Mouse (Mus musculus) G1E (cell line): Measurements from ENCODE around the gene Fgfr2. TPM values are rescaled to one million over a fixed set of nuclear protein-coding genes. Genes with fewer than 3 reads are reported as not detected.

ENCODE experiments used
- ATAC-seq: 2 replicates; pipeline ENCODE4 v1.8.0; 2016; ENCODE audit warnings: mild to moderate bottlenecking; ENCODE audit not compliant: insufficient number of reproducible peaks, poor library complexity, low FRiP score, severe bottlenecking; ENCODE audit errors: extremely low read depth
- DNase-seq: peaks from one replicate; pipeline ENCODE4 v3.0.0; 2012; ENCODE audit warnings: low spot score
- H3K27me3 ChIP-seq: 2 replicates; pipeline ENCODE4 v1.6.1; 2012; ENCODE audit warnings: mild to moderate bottlenecking, low read length, inconsistent platforms; ENCODE audit not compliant: insufficient read depth
- H3K36me3 ChIP-seq: replicated peaks from 2 replicates; pipeline ENCODE3; 2012; ENCODE audit warnings: mild to moderate bottlenecking, inconsistent platforms
- H3K4me1 ChIP-seq: 2 replicates; pipeline ENCODE4 v1.6.1; 2012; ENCODE audit warnings: low read depth, low read length, inconsistent platforms, mixed read lengths; ENCODE audit not compliant: insufficient read depth
- H3K4me3 ChIP-seq: 2 replicates; pipeline ENCODE4 v1.5.1; 2012; ENCODE audit warnings: low read depth, mild to moderate bottlenecking, inconsistent platforms, low read length, moderate library complexity, mixed read lengths
- H3K9me3 ChIP-seq: replicated peaks from 2 replicates; pipeline ENCODE4 v1.6.1; 2012; ENCODE audit warnings: inconsistent platforms
- CTCF ChIP-seq: IDR thresholded peaks from 2 replicates; pipeline ENCODE4 v1.5.1; 2012; ENCODE audit warnings: low read depth, low read length, inconsistent platforms, mixed read lengths
- GATA1 ChIP-seq: IDR thresholded peaks from 2 replicates; pipeline ENCODE4 v1.6.1; 2012; ENCODE audit warnings: borderline replicate concordance, low read length, inconsistent platforms, mixed read lengths
- GATA2 ChIP-seq: IDR thresholded peaks from 2 replicates; pipeline ENCODE4 v1.6.1; 2012; ENCODE audit warnings: low read depth, low read length, inconsistent platforms, borderline replicate concordance
- POLR2AphosphoS5 ChIP-seq: IDR thresholded peaks from 2 replicates; pipeline ENCODE4 v1.6.1; 2012; ENCODE audit warnings: low read depth, low read length, inconsistent platforms; ENCODE audit not compliant: insufficient replicate concordance
- TAL1 ChIP-seq: conservative IDR thresholded peaks from 2 replicates; pipeline ENCODE4 v1.6.1; 2012; ENCODE audit warnings: low read depth, low read length, inconsistent platforms, mixed read lengths
- polyA plus RNA-seq: library from polyadenylated mRNA; stranded (reverse); fragments of >175 nt; gene quantifications from 2 replicates; pipeline ENCODE4 v1.2.3, GENCODE M21; 2012
- total RNA-seq, 2 experiments: library from RNA; stranded (forward) in 1 of 2; stranded (reverse) in 1 of 2; fragments of 200-1000 nt in 1 of 2; fragments of >200 nt in 1 of 2; fragmentation: Nextera tagmentation in 1 of 2; gene quantifications; 2 replicates each; pipeline ENCODE4 v1.2.3; 2014 to 2017

The Fgfr2 gene
- total and polyA plus RNA-seq, 3 experiments: 0.22 TPM; not detected in 2

GRCm38 (mm10) chr7:132939118-132939517, 184.0 kb downstream of the Fgfr2 start:
- ATAC-seq (no peak), DNase-seq (no peak)
- Histone ChIP-seq H3K27me3 (no peaks in the 10 kb centered on the region), H3K4me3 (no peak overlapping the region), H3K36me3 (no peaks in the 10 kb centered on the region), H3K4me1 (peaks cover 6% of the 10 kb centered on the region; the same call in 1 of the 2 replicates), H3K9me3 (no peaks in the 10 kb centered on the region)
- no peak for TF ChIP-seq TAL1
- no peak for TF ChIP-seq POLR2AphosphoS5
- TF ChIP-seq CTCF: no peak
- no peak for TF ChIP-seq GATA2
- TF ChIP-seq GATA1: no peak

- TF ChIP-seq GATA1: no peak
- TF ChIP-seq CTCF: no peak
- TF ChIP-seq TAL1: no peak
- TF ChIP-seq GATA2: no peak
- no peak for TF ChIP-seq POLR2AphosphoS5
Measured at GRCm38 (mm10) chr7:132934743-132935142, 188.4 kb downstream of the Fgfr2 start.

GRCm38 (mm10) chr7:132933331-132933730, 189.8 kb downstream of the Fgfr2 start:
- DNase-seq (no peak), ATAC-seq (no peak)
- H3K36me3 ChIP-seq: no peaks in the 10 kb centered on the region
- H3K4me1 ChIP-seq: peaks cover 13% of the 10 kb centered on the region
- TF ChIP-seq GATA2: no peak
- TF ChIP-seq CTCF: no peak
- no peak for TF ChIP-seq TAL1
- TF ChIP-seq GATA1: no peak
- TF ChIP-seq POLR2AphosphoS5: no peak
- no peaks in the 10 kb centered on the region for H3K9me3 ChIP-seq
- H3K4me3 ChIP-seq: no peak overlapping the region
- H3K27me3 ChIP-seq: no peaks in the 10 kb centered on the region

More at GRCm38 (mm10) chr7:132934743-132935142, 188.4 kb downstream of the Fgfr2 start:
- DNase-seq (no peak), ATAC-seq (no peak)
- Histone ChIP-seq H3K36me3 (no peaks in the 10 kb centered on the region), H3K4me1 (peaks cover 11% of the 10 kb centered on the region), H3K27me3 (no peaks in the 10 kb centered on the region), H3K4me3 (no peak overlapping the region), H3K9me3 (no peaks in the 10 kb centered on the region)

GRCm38 (mm10) chr7:132931560-132932351, 191.4 kb downstream of the Fgfr2 start:
- TF ChIP-seq GATA2 (no peak), POLR2AphosphoS5 (no peak), TAL1 (no peak), CTCF (no peak), GATA1 (no peak)

GRCm38 (mm10) chr7:132930850-132931559, 192.1 kb downstream of the Fgfr2 start, which contains the start of gene Zranb1:
Zranb1 (plus strand) TSS chr7:132931142.
- no peaks in the 10 kb centered on the region for H3K27me3 ChIP-seq
- no peaks in the 10 kb centered on the region for H3K9me3 ChIP-seq
- H3K4me3 ChIP-seq: peak within 1 kb of the TSS; percentile 99
- H3K36me3 ChIP-seq: no peaks in the 10 kb centered on the region
- H3K4me1 ChIP-seq: peaks cover 13% of the 10 kb centered on the region
- DNase-seq: peak; percentile 87
- TF ChIP-seq CTCF (no peak), POLR2AphosphoS5 (no peak), GATA1 (no peak), TAL1 (no peak), GATA2 (no peak)
- peak; percentile 98 for ATAC-seq

More at GRCm38 (mm10) chr7:132931560-132932351, 191.4 kb downstream of the Fgfr2 start:
- Histone ChIP-seq H3K9me3 (no peaks in the 10 kb centered on the region), H3K36me3 (no peaks in the 10 kb centered on the region), H3K27me3 (no peaks in the 10 kb centered on the region), H3K4me1 (peaks cover 13% of the 10 kb centered on the region), H3K4me3 (peak overlapping the region; percentile 99)
- DNase-seq: peak; percentile 19
- no peak for ATAC-seq

GRCm38 (mm10) chr7:132930055-132930454, 193.1 kb downstream of the Fgfr2 start:
- H3K9me3 ChIP-seq: no peaks in the 10 kb centered on the region
- H3K27me3 ChIP-seq: peaks cover 3% of the 10 kb centered on the region; the same call in 1 of the 2 replicates
- ATAC-seq: no peak
- H3K4me1 ChIP-seq: peaks cover 13% of the 10 kb centered on the region
- H3K4me3 ChIP-seq: peak overlapping the region; percentile 99
- no peaks in the 10 kb centered on the region for H3K36me3 ChIP-seq
- DNase-seq: no peak
- TF ChIP-seq CTCF: 0 out of 2 replicates have a peak, but pooled peaks have one; percentile 8
- TF ChIP-seq GATA1: no peak
- TF ChIP-seq POLR2AphosphoS5: no peak
- no peak for TF ChIP-seq TAL1
- TF ChIP-seq GATA2: no peak
